Mouse (Mus musculus) kidney, adult 2 months (tissue): ENCODE measurements around the gene Ebna1bp2.

Source experiments
- CTCF ChIP-seq: fragments of 200-500 bp; conservative IDR thresholded peaks from 2 replicates; pipeline ENCODE4 v1.5.1; 2011; ENCODE audit warnings: low read depth, mild to moderate bottlenecking, control low read depth, low read length, moderate library complexity, mixed read lengths; ENCODE audit not compliant: insufficient read depth, insufficient read length
- POLR2A ChIP-seq: fragments of 200-500 bp; IDR thresholded peaks from one replicate; pipeline ENCODE4 v1.6.1; 2011; ENCODE audit warnings: low read depth, low read length, control low read depth

- TF ChIP-seq CTCF (no peak), POLR2A (no peak)
Observed at GRCm38 (mm10) chr4:118658652-118659051, 38.1 kb downstream of the Ebna1bp2 start, which contains the start of gene Olfr62.
